Mouse (Mus musculus): ENCODE measurements around the gene Ifit1.

Ifit1 gene

DNA sequence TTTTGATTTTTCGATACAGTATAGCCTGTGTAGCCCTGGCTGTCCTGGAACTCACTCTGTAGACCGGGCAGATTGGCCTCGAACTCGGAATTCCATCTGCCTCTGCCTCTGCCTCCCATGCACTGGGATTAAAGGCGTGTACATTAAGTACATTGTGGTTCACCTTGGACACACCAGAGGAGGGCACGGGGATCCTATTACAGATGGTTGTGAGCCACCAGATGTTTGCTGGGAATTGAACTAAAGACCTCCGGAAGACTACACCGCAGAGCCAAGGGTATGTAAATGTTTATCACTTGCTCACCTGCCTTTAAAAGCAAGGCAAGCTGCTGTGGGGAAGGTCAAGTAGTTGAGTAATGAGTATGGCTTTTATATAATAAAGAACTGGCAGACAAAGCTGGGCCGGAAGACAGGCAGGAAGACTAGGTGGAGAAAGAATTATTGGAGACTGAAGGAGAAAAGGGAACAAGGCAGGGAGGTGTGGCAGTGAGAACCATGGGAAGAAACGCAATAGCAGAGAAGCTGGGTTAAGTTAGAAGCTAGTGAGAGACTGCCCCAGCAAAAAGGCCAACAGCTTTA lies 14.6 kb downstream of the Ifit1 start:
- in situ Hi-C loops (cut with MboI, MseI) = loop anchor here (10.0 kb wide), 1 partner anchor 321 kb away; no protein-coding TSS in a partner anchor

DNA sequence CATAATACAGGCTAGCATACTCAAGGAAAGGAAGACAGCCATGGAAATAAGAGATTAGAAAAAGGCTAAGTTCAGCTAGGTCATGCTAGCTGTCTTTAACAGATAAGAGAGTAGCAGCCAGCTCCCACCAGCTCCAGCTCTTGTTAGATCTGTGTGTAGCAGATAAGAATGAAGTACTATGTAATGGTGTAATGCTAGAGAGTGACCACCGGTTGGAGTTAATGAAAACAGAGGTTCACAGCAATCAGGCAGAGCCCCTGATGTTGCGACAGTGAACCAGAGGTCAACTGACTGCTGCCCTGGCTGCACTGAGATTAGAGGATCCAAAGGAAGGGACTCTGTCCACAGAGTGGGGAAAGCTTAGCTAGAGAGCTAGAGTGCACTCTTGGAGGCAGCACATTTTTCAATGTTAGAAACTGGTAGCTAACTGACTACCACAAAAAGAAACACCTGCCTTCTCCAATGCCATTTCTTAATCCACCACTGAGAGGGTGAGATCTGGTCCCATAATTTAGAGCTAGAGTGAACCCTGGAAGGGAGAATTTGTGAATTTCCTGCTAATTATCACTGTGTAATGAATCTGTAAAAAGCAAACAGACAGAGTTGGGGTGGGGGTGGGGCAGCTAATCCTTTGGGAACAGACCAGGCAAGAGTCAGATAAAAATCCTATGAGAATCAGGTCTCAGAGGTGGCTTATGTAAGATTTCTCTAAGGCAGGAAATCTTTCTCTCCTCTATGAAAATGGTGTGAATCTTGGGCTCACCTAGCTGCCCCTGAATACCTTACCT lies 16.0 kb downstream of the Ifit1 start:
- in situ Hi-C loops (cut with MboI, MseI) = loop anchor here (10.0 kb wide), 1 partner anchor 322 kb away; no protein-coding TSS in a partner anchor

DNA sequence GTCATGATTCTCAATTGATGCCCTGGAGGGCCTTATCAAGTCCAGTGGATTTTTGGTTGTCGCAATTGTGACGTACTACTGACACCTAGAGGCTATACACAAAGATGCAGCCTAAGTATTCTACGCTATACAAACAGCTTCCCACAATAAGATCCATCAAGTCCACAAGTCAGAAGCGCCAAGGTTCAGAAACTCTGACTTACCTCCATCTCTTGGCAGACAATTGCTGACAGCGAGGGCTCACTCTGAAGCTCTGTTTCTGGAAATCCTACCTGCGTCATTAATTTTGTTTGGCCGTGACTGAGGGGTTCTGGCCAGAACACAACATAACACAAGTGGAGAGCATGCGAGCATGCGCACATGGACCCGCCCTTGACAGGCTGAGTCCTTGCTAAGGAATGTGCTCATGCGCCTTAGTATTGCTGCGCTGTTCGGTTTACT lies 21.4 kb downstream of the Ifit1 start:
- in situ Hi-C loops (cut with MboI, MseI) = loop anchor here (10.0 kb wide), 1 partner anchor 117 kb away; no protein-coding TSS in a partner anchor

DNA sequence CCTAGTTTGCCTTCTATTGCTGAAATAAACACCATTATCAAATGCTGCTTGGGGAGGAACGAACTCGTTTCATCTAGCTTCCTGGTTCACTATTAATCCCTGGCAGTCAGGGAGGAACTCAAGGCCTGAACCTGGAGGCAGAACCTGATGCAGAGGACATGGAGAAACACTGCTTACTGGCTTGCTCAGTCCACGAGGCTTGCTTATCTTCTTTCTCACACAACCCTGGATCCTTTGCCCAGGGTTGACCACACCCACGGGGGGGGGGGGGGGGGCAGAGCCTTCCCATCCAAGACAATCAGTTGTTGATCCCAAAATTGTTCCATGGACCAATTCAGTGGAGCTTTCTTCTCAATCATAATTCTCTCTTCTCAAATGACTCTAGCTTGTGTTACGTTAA lies 22.1 kb downstream of the Ifit1 start:
- in situ Hi-C loops (cut with MboI, MseI) = loop anchor here (10.0 kb wide), 1 partner anchor 118 kb away; no protein-coding TSS in a partner anchor

DNA sequence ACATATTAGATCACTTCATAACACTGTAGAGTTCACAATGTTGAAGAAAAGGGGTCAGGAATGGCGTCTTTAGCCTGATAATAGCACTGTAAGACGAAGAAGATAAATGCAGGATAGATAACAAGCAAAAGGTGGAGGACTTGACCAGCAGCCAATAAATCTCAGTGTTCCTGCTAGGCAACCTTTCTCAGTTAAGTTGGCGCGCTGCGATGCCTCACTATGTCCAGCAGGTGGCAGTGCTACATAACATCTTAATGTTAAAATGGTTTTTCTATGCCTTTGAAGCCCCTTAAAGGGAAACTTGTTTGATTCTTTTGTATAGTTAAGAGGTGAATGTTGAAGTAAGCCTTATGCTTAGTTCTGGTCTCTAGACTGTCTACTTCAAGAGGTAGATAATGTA lies 25.5 kb downstream of the Ifit1 start:
- in situ Hi-C loops (cut with MboI, MseI) = loop anchor here (10.0 kb wide), 1 partner anchor 121 kb away; no protein-coding TSS in a partner anchor

DNA sequence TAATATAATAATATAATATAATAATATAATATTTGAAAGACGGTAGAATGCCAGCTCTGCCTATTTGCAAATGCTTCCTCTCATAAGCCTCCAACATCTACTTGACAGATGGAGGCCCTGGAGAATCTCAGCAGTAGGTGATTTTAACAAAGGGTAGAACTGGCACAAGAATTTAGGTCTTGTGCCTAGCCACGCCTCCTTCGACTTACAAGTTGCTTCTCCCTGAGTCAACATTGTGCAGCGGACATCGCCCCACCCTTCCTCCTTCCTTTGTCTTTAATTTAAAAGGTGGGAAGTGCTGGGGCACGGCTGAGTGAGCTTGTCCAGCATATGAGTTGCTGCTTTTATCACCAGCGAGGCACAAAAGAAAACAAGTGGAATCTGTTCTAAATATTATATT lies 32.8 kb downstream of the Ifit1 start:
- in situ Hi-C loops (cut with MboI, MseI) = no loop called here

DNA sequence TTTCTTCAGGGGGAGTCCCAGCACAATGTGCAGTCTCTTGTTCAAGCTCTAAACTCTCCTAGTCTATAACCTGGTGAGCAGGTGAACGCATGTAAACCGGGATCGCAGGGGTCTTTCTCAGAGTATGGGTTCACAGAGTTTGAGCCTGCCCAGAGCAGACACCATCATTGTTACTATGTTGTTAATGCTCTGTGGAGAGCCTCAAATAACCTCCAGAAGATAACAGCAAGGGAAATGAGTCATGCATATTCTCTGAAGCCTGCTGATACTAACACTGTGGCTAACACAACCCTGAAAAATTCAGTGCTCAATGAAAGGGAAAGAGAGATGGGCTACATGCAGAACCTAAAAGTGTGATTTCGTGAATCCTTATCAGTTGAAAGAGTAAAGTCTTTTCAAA lies 37.8 kb downstream of the Ifit1 start:
- in situ Hi-C loops (cut with MboI, MseI) = loop anchor here (5.0 kb wide), 1 partner anchor 239 kb away; no protein-coding TSS in a partner anchor

DNA sequence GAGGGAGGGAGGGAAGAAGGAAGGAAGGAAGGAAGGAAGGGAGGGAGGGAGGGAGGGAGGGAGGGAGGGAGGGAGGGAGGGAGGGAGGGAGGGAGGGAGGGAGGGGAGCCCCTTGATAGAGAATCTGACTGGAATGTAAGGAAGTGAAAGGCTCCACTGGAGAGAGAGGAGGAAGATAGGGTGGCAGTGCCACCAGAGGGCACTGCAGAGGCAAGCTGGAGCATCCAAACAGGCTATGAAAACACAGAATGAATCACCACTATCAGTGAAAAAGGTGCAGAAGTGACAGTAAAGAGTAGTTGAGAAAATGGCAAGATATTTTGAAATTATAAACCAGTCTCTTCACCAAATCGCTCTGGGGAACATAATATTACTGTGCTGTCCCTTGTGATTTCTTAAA lies 44.2 kb downstream of the Ifit1 start:
- in situ Hi-C loops (cut with MboI, MseI) = loop anchor here (5.0 to 10.0 kb wide), 2 partner anchors 72 to 200 kb away; no protein-coding TSS in a partner anchor

DNA sequence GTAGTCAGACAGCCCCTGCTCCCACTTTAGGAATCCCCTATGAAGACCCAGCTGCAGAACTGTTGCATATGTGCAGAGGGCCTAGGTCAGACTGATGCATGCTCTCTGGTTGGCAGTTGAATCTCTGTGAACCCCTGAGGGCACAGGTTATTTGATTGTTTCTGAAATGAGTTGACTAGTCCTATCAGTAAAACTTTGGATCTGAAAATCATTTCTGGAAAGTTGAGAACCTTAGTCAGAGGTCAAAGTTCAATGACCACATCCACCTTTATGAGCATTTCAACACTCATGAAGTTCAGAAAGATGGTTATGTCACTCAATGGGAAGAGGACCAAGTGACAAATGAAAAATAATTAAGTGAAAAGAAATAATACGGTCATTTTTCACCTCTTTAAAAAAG lies 44.9 kb downstream of the Ifit1 start:
- in situ Hi-C loops (cut with MboI, MseI) = loop anchor here (10.0 kb wide), 1 partner anchor 199 kb away; no protein-coding TSS in a partner anchor

DNA sequence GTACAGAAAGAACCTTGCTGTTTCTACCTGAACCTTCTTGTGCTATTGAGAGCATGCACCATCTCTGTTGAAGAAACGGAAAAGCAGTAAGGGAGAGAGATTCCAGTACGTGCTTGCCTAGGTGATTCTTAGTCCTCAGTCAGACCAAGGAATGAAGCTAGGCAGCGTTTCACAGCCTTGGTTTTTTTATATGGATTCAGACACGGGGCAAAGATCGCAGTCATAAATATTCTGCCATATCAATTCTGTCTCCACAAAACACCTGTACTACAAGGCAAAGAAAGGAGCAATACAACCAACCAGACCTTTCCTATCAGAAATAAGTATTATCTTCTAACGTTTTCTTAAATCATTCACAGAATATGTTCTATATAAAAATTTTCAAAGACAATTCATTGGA lies 50.7 kb downstream of the Ifit1 start:
- in situ Hi-C loops (cut with MboI, MseI) = no loop called here

DNA sequence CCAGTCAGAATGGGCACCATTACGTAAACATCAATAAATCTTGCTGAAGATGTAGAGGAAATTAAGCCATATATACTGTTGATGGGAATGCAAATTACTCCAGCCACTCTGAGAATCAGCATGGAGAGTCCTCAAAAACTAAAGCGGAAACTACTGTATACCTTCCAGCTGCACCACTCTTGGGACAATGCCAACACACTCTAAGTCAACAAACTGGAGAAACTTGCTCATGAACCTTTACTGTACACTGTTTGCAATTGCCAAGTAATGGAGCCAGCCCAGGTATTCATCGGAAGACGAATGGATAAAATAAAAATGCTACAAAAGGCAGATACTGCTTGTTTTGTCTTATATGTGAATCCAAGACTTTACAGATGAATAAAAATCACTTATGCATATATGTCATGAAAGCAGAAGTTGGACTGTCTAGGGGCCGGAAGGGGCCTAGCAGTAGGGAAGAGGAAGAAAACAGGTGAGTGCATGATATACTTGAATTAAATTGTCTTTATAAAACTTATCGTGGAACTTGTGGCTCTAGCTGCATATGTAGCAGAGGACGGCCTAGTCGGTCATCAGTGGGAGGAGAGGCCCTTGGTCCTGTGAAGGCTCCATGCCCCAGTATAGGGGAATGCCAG lies 55.8 kb downstream of the Ifit1 start:
- in situ Hi-C loops (cut with MboI, MseI) = no loop called here

DNA sequence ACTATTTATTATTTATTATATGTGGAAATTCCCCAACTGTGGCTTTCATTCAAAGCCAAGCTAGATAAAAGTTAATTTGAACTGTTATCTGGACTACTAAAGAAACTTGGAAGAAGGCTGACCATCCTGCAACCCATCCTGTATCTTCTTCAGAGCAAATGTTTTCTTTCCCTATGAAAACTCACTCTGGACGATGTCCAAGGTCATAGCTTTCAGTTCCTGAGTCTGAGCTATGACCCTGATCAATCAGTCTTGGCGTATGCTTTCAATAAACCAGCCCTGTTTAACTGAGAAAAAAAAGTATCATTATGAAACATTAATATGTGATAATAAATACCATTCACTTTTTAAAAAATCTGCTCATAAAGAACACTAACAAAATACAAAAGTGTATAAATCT lies 56.8 kb downstream of the Ifit1 start:
- in situ Hi-C loops (cut with MboI, MseI) = no loop called here

DNA sequence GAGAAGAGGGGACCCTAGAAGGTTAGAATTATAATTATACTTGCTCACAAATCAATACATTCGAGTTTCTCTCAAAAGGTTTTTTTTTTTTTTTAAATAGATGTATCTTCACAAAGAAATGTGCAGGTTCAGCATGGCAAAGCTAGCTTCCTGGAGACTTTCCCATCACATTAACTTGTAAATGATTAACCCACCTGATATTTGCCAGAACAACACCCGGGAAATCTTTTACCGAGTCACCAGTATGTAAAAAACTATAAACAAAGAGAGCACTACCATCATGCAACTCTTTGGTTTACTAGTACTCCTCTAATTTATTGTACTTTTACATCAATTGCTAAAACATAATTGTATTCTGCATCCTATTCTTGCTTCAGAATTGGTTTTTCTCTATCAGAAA lies 57.8 kb downstream of the Ifit1 start:
- in situ Hi-C loops (cut with MboI, MseI) = no loop called here

DNA sequence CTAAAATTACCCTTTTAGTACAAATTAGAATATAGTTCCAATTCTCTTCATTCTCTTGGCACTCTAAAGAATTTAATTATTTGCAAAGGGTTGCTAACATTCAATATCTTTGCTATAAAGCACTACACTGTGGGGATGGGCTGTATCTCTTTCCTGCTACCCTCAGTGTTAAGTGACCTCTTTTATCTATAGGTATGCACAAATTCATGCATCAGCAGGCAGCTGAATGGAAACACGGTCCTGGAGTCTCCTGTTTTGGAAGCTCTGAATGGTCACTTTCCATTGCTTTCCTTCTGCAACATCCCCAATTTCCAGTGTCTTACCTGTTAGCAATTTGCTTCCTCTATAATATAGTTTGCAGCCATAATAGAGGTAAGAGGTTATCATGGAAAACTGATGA lies 58.2 kb downstream of the Ifit1 start:
- in situ Hi-C loops (cut with MboI, MseI) = no loop called here

DNA sequence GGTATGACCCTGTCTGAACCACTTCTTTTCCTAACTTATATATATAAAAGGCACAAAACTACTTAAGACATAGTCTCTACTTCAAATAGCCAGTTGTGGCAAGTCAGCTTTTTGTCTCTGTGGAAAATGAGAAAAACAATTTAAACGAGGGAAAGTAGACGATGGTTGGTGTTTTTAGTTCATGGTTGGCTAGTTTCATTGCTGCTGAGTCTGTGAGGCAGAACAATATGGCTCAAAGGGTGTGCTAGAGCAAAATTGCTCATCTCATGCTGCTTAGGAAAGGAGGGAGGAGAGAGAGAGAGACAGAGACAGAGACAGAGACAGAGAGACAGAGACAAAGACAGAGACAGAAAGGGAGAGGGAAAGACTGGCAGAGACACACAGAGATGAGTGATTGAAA lies 58.6 kb downstream of the Ifit1 start:
- in situ Hi-C loops (cut with MboI, MseI) = no loop called here

All from T-helper 1 cell (primary cell).